Mouse (Mus musculus) urinary bladder, adult 2 months (tissue): ENCODE results near the gene Vmn1r57. TPM values are rescaled to one million over a fixed set of nuclear protein-coding genes. Genes with fewer than 3 reads are reported as not detected.
"Not testable (repeated sequence)": the region's sequence is repeated elsewhere in the genome, so short reads cannot be mapped to it uniquely, and the experiment has no call there.

Source experiments
- DNase-seq: peaks from one replicate; pipeline ENCODE4 v3.0.0; 2022; ENCODE audit warnings: low spot score
- polyA plus RNA-seq: library from polyadenylated mRNA; depleted of rRNA; stranded (reverse); fragments of >200 nt; gene quantifications from 2 replicates; pipeline ENCODE4 v1.2.3, GENCODE M21; 2012; rRNA removed

Vmn1r57 gene
- not detected in 2 replicates for polyA plus RNA-seq

DNA sequence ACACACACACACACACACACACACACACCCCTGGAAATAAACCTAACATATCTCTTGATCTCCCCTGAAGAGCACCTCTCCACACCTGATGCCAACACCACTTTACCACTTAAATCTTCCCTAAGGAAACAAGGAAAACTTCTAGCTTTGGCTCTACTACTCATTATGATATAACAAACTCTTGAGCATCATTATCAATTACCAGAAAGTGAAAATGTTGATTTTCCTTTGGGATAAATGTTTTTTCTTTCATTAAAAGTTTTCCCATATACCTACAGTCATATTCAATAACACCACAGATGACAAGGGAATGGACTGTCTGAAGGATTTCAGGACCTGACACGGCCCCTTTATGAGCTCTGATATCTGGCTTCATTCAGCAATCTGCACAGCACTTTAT, at the start of gene Vmn1r57:
TSS of gene Vmn1r57 (plus strand) at position 301 of the 400 bp plus-strand sequence.
- not testable (repeated sequence) for DNase-seq

DNA sequence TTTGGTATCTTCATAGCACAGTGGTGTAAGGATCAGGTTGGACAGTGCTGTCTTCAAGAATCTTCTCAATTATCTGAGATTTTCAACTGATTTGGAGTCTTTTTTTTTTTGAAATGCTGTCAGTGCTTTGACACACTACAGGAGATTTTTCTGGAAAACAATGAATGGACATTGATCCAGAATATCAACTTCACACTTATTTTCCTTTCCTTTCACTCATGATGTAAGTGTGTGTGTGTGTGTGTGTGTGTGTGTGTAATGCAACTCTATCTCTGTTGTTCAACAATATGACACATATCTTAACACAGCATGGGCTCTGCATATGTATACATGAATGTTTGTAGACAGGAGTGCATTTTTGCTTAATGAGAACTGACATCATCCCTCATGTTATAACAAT, 21.6 kb upstream of the Vmn1r57 start, which contains the start of gene Vmn1r56:
TSS of gene Vmn1r56 (minus strand) at position 101 of the 400 bp plus-strand sequence.
- not testable (repeated sequence) for DNase-seq

DNA sequence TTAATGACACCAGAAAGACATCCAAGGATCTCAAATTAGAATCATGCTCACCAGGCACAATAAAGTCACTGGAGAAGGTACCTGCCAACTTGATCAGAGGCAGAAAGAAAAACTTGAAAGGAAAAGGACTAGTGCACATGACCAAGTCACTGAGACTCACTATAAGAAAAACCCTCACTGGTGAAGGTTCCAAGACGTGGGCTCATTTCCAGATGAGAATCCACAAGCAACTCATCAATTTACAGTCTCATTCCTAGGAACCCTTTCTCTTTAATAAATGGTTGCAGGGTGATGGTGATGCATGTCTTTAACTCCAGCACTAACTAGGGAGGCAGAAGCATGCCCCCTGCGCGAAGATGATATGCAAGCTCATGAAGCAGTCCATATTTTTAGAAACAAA, 44.8 kb downstream of the Vmn1r57 start:
- no peak for DNase-seq

Other genes with a start within 250 kb of the Vmn1r57 start
- gene Sbk3, start 247.3 kb upstream of the Vmn1r57 start, polyA plus RNA-seq = 0.25 and 0.44 TPM in 2 replicates
- gene Zfp579, start 222.3 kb upstream of the Vmn1r57 start, polyA plus RNA-seq = 35.6 and 38.2 TPM in 2 replicates
- 25.1 and 25.4 TPM in 2 replicates for gene Zfp524, start 204.1 kb upstream of the Vmn1r57 start, polyA plus RNA-seq
- 19.5 and 22.8 TPM in 2 replicates for gene Fiz1, start 203.8 kb upstream of the Vmn1r57 start, polyA plus RNA-seq
- gene Gm44973, start 203.0 kb upstream of the Vmn1r57 start, polyA plus RNA-seq = 0.25 TPM in 1 of 2 replicates, not detected in the other
- gene Zfp865, start 198.1 kb upstream of the Vmn1r57 start, polyA plus RNA-seq = 18.8 and 27.1 TPM in 2 replicates
- 13.1 and 13.7 TPM in 2 replicates for gene Ccdc106, start 197.9 kb upstream of the Vmn1r57 start, polyA plus RNA-seq
- gene 4632433K11Rik, start 184.4 kb upstream of the Vmn1r57 start, polyA plus RNA-seq = not detected in 2 replicates
- 9.5 and 9.6 TPM in 2 replicates for gene Zfp784, start 180.0 kb upstream of the Vmn1r57 start, polyA plus RNA-seq
- gene Zfp580, start 167.0 kb upstream of the Vmn1r57 start, polyA plus RNA-seq = 12.1 and 19.8 TPM in 2 replicates
- gene U2af2, start 156.3 kb upstream of the Vmn1r57 start, polyA plus RNA-seq = 160 and 166 TPM in 2 replicates
- 82.8 and 93.1 TPM in 2 replicates for gene Epn1, start 138.3 kb upstream of the Vmn1r57 start, polyA plus RNA-seq
- not detected in 2 replicates for gene Rfpl4, start 101.5 kb upstream of the Vmn1r57 start, polyA plus RNA-seq
- gene Rasl2-9, start 92.5 kb upstream of the Vmn1r57 start, polyA plus RNA-seq = 0.43 and 0.59 TPM in 2 replicates
- gene Vmn1r55, start 68.8 kb upstream of the Vmn1r57 start, polyA plus RNA-seq = not detected in 2 replicates
- gene Vmn1r56, start 21.7 kb upstream of the Vmn1r57 start, polyA plus RNA-seq = not detected in 2 replicates
- gene Gm5065, start 132.0 kb downstream of the Vmn1r57 start, polyA plus RNA-seq = not detected in 2 replicates
- gene Nlrp2, start 132.5 kb downstream of the Vmn1r57 start, polyA plus RNA-seq = not detected in 2 replicates
- gene Vmn1r58, start 194.9 kb downstream of the Vmn1r57 start, polyA plus RNA-seq = not detected in 2 replicates
- gene Vmn1r59, start 238.3 kb downstream of the Vmn1r57 start, polyA plus RNA-seq = not detected in 2 replicates